Mouse (Mus musculus) spleen, postnatal 14 days (tissue): ENCODE data around the gene Atp12a.

Experiments used
- DNase-seq, 2 experiments: peaks; one replicate each; pipeline ENCODE4 v3.0.0; 2021 to 2022; ENCODE audit warnings: low spot score in 2 of 2

Atp12a gene

DNA sequence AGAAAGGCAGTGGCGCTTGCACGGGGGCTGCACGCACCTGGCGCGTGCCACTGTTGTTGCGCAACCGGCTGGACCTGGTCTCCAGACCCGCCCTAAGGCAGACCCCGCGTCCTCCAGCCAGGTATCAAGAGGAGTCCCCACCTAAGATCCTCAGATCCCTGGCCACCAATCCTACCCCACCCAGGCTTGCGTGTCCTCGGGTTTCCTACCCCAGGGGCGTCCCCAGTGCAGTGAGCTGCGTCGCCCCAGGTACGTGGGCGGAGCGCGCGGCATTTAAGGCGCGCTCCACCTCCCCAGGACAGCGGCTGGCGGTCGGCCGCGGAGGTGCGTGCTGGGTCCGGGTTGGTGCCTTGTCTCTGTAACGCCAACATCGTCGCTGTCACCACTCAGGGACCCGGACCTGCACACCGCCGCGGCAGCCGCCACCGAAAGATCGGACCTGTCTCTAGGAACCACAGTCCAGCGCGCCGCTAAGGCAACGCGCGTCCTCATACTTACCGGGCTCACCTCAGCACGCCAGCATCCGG lies at the start of gene Atp12a:
Gene Atp12a (plus strand): TSS at position 358 of the 527 bp plus-strand sequence.
- no peak for DNase-seq

DNA sequence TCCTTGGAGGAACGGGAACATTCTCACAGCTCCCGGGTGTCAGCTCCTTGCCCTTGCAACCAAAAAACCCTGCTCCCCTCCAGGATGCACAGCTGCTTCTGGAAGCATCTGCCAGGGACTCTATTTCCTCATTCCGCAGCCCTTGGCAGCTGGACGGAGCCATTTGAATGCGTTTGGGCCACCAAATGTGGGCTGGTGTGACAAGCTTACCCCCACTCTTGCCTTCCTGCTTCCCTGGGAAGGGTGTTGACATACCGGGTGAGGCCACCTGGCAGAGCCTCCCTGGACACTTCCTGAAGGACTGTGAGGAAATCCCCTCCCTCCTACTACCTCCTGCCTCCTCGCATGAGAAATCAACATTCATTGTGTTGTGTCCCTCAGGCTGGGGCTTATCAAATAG lies 49.3 kb upstream of the Atp12a start:
- no peak for DNase-seq

DNA sequence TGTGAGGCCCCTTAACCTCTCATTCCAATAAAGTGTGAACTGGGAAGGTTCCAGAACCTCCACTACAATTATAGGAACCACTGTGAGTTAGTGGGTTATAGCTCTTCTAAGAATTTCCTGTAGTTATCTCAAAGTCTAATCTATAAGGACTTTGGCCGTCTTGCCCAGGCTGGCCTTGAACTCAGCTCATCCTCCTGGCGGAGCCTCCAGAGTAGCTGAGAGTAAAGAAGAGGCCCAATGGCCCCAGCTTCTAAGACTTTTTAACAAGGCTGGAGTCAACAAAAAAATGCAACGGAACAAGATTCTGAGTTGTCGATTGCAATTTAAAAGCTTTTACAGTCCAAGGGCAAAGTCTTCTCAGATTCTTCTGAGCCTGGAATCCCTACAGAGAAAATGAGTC lies 48.5 kb upstream of the Atp12a start:
- no peak for DNase-seq

DNA sequence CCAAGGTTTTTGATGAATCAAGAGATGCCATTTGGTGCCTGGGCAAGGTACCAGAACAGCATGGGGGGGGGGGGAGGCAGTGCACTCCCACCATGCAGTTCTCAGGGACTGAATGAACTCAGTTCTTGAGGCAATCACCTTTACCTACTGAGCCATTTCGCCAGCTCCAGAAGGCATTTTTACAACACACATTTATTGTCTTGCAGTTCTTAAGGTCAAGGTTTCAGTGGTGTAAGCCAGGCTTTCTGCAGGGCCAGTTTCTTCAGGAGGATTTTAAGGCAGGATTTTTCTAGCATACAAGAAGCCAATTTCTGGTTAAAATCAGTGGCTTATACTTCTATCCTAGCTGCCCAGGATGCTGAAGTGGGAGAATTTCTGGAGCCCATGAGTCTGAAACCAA lies 41.9 kb upstream of the Atp12a start:
- no peak for DNase-seq

DNA sequence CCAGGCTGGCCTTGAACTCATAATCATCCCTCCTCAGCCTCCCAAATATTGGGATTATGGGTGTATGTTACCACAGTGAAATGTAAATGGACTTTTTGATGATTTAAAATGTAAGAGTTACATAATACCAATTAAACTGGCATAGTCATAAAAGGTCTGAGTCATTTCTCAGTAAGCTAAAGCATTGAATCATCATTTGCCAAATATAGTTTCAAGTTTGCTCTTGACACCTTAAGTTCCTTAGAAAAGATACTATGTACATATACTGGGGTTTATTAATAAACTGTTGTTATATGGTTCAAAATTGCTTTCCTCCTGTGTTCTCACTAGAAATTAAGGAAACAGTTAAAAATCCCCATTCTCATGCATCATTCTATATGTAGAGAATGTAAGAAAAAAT lies 39.8 kb upstream of the Atp12a start:
- DNase-seq: no peak

DNA sequence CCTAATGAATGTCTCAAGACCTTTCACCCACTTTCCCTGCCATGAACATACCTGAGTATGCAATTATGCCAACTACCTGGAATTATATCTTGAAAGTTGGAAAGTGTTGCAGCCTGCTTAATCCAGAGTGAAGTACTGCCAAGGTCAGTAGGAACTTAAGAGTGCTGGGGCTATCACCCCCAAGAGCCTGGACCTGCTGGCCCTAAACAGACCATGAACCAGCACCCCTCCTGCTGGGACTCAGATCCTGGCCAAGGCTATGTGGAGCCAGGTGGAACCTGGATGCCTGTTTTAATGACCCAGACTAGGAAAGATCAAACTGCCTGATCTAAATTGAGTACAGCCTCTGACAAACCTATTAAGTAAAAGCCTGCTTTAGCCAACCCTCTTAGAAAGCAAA lies 31.2 kb upstream of the Atp12a start:
- DNase-seq: no peak

DNA sequence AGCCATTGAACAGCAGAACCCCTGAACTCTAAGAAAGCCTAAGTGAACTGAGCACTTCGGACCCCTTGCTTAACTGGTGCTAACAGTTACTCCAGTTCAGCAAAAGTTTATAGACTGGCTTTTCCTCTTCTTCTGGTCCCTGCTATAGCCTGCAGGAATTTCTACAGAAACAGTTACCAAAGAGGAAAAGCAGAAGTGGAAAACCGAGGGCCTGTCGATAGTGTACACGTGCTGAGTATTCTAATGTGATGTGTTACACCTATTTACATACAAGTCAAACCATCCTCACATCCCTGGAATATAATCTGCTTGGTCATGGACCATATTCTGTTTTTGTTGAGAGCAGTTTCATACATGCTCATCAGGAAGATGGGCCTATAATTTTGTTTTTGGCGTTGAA lies 30.4 kb upstream of the Atp12a start:
- DNase-seq: no peak

DNA sequence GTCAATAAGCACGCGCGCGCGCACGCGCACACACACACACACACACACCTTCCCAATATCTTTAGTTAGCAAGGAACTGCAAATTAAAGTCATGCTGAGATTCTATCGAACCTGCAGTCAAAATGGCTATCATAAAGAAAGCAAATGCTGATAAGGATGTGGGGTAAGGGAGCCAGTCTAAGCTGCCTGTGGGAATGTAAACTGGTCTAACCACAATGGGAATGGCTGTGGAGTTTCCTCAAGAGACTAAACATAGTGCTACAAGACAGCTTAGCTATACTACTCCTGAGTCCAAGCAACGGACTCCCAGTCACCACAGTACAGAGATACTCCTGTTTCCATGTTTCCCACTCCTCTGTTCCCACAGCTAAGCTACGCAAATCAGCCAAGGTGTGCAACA lies 28.8 kb upstream of the Atp12a start:
- DNase-seq: no peak

DNA sequence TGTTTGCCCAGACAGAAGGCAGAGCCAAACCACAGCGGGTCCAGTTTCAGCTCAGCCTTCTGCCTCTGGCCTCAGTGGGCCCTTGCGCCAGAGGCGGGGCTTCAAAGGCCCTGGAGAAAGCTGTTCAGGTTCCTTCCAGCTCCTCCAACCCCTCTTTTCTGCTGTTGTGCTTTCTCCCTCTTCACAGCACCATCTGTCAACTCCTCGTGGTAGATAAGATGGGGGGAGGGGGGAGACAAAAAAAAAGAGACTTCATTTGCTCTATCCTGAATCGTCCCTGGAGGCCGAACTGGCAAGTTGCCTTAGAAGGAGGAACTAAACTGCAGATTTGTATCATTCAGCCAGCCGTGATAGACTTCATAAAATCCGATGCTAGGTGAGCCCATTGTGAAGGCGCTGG lies 27.8 kb upstream of the Atp12a start:
- DNase-seq: no peak

DNA sequence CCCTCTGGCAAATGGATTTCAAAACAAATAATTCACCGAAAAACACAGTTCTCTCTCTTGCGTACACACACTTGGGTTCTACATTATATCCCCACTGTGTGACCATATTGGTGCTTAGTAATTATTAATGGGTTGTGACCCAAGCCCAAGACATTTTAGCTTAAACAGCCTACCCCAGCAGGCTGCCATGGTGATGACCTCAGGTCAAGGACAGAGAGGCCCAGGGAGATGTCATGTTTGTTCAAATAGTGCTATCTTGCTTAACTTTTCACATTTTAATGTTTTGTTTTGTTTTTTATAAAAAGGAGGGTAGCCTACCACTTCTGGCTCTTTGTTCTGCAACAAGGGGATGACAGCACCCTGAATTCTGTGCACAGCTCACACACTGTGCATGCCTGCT lies 27.2 kb upstream of the Atp12a start:
- DNase-seq: no peak

DNA sequence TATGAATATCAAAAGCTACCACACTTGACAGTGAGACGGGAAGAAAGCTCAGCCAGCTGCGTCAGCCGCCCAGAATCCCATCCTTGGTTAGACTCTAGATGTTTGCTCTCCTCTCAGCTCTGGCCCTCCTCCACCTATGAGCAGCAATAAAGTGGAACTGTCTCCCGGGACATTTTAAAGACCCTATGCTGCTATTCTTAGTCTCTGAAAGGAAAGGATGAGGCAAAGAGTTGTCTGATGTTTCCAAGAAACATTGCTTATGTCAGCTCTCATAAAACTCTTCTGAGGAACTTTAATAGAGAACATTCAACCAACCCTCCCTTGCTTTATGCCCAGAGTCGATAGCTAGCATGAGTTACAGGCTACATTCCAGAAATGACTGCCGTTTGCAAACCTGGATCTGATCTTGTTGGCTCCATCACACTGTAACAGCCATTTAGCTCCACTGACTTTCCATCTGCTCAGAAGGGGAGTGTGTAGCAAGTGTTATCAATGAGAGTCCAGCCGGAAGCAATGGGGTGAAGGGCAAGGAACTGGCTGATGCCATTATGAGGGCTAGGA lies 25.9 kb upstream of the Atp12a start:
- DNase-seq: no peak

DNA sequence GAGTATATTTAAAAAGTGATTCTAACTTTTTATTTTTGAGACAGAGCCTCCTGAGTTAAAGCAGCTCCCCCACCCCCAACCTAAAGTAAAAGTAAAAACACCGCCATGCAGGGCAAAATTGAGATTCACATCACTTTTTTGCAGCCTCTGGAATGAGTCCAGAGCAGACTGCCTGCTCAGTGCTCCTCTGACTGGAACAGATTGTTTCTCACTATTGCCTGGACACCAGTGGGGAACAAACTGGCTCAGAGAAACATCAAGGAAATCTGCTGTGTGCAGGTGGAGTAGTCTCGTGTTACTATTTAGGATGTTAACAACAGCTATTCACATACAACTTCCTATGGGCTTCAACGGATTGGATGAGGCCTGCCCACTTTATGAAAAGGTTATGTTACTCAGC lies 16.2 kb upstream of the Atp12a start:
- no peak for DNase-seq

DNA sequence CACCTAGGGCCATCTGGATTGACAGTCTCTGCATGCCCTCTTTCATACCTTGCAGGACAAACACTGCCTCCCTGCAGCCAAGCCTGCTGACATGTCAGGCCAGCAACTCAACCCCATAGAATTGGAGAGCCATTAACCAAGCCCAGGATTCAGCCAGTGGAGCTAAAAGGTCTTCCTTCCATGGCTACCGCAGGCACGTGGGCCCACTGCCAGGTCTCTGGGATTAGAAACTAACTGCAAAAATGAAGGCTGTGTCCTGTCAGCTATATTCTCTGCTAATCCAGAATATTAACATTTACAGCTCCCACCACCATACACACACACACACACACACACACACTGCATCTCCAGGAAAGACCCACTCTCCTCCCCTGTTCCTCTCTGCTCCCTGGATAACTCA lies 15.3 kb upstream of the Atp12a start:
- DNase-seq: no peak

DNA sequence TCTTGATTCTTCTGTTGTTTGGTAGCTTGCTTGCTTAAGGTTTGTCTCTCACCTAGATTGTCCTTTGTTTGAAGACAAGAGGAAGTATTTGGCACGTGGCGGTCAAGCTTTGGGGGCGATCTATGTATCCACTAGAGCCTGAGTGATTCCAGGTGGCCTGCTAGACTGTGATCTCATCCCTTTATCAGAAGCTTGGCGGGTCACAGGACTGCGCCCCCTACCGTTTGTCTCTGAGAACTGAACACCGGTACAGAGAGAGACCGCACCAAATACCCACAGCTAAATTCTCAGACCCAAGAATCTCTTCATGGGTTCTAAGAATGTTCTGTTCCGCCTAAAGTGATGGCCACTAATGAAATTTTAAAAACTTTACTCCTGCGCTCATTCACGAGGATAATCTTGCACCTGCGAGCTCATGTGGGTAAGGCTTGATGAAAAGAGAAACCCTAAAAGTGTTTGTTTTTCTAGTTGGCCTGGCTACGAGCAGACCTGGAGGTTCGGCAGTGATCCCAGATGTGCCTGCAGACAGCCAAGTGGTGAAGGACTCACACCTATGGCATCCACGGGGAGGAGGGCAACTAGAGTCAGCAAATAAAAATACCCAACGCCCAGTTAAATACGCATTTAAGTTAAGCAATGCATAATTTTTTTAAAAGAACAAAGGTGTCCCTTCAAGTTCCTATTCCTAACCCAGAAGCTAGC lies 12.8 kb upstream of the Atp12a start:
- no peak for DNase-seq

DNA sequence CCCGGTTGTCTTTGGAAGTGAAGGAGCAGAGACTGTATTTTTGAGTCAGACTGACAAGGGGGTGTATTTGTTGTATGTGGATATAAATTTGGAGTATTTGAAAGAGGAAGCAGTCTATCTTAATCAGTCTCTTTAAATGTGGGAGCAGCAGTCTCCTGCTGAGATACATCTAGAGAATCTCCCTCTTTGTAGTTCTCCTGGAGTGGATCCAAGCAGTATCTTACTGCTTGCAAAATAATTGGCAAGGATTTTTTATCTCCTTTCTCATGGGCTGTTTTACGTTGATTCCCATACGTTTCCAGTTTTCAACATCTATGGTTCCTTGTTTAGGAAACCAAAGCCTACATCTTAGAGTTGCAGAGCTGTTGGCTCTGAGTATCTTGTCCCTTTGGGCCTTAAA lies 10.1 kb upstream of the Atp12a start:
- no peak for DNase-seq

DNA sequence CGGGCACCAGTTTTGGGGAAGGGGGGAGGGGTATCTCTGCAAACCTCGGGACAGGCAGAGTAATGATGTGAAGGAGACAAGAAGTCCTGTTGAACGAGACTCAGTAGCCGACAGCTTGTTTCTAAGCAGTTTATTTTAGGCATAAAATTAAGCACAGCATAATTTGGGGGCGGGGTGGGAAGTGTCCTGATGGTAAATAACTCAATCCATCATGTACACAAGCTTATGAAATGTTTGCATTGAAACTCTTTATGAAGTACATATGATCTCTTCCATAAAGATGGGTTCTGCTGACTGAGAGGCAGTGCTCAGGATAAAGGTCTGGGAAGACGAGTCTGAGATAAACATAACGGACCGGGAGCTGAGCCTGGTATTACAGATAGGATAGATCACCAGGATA lies 9.5 kb upstream of the Atp12a start:
- no peak for DNase-seq

DNA sequence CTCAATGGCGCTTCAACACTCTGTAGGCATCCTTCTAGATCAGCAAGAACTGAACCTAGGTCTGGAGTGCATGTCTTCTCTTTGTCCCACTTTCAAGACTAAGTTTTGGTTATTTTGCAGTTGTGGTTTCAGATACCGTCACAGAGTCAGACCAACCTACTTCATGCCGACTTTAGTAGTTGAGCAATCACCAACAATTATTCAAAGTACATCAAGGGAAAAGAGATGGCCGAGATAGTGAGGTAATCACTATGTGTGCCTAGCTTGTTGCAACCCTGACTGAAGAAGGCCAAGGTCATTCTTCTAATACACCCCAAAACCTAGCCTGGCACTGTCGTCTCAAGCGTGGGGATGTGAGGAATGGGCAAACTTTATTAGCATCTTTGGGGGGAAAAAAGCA lies 8.7 kb upstream of the Atp12a start:
- DNase-seq: no peak

DNA sequence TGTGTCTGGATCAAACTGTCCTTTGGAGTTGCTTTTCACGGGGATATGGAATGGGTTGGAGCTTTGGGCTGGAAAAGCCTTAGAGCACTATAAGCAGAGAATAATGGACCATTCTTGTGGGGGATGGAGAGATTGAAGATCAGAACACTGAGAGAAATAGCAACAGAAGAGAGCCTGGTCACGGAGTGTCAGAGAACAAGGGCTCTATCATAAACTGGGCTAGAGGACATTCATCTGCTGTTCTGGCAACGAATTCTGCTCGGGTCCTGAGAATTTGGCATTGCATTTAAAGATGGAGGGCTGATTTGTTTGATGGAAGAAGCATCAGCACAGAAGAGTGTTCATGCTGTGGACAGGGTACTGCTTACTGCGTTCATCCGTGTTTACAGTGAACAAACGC lies 6.4 kb upstream of the Atp12a start:
- no peak for DNase-seq

DNA sequence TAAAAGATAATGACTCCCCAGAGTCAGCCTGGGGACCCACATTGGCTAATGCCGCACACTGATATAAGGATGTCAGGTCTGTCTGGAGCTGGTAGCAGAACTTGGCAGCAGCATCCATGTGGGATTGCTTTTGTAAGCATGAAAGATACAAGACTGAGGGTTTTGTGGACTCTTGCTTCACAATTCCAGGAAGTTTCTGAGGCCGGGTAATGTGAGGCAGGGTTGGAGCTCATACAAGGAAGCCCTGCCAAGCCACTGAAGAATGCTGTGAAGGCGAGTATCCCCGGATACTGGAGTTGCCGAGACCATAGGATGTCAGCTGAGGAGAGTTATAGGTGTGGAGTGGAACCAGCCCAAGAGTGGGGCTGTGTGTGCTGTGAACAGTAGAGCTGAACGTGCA lies 5.7 kb upstream of the Atp12a start:
- DNase-seq: no peak

DNA sequence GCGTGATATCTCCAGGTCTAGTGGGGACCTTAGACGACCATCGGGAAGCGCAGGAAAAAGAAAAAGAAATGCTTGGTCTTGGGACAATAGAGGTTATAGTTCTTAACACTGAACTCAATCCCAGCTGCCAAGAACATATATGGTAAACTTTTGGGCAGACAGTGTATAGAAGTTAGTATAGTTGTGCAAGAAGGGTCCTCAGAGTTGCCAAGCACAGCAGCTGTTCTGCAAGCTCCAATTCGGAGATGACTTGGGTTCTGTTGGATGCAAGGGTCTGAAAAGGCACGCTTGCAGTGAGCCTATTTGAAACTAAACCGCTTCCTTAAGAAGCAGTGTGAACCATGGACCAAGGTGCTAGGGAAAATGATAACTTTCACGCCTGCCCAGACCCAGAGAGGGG lies 424 bp downstream of the Atp12a start:
- DNase-seq: no peak

DNA sequence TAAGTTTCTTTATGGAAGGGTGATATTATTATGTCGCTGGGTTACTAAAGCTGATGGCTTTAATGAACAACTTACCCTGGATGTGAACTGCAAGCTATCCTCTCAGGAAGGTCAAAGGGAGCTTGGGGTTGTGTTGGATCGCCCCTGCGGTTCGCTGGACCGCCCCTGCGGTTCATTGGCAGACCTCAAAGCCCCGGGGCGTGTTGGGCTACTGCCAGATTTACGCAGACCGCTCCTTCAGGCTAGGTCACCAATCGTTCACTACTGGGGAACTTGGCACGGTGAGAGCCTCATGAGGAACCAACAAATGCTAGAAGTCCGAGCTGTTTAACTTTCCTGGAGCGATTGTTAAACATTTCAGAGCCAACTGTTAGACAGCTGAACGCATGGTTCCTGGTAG lies 1.8 kb downstream of the Atp12a start:
- no peak for DNase-seq

DNA sequence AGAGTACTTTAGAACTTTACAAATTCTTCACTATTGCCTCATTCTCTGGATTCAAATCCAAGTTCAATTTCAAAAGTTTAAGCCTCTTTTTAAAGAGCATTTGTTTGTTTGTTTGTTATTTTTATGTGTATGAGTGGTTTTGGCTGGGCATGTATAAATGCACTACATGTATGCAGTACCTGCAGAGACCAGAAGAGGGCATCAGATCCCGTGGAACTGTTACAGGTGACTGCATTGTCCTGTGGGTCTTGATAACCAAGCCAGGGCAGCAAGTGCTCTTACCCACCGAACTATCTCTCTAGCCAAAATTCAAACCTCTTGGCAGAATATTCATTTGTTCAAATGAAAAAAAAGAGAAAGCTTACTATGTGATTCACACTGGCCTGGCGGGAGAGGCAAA lies 4.0 kb downstream of the Atp12a start:
- DNase-seq: peak in 1 of 2 experiments; percentile 10

DNA sequence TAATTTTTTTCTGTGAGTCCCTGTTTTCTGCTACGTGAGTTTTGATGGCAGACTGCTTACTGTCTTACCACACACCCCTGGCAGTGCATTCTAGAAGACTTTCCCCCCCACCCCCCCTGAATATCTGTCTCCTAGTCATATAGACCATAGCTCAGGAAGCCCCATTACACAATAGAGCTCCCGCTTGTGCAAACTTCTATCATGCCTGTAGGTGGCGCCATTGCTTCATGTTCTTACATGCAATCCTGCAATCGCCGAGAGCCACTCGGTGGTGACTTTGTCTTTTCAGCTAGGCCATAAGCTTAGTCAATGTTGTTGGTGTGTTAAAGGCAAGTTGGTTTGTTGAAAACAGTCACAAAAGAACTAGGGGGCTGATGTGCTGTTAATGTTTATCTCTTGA lies 10.9 kb downstream of the Atp12a start:
- DNase-seq: peak; percentile 44 to 63

DNA sequence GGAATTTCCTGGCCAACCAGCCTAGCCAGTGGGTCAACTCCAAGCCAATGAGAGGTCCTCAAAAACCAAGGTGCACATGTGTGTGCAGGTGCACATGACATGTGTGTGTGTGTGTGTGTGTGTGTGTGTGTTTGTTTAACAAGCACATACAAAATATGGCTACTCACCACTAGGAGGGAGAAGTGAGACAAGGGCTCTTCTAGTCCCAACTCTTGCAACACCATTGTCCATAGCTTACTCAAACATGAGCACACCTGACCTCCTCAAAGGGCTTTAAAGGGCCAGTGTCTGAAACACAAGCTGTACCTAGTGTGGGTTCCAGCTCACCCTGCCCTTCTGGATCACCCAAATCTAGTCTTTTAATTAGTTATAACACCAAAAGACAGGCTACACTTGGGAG lies 12.9 kb downstream of the Atp12a start:
- no peak for DNase-seq
